Mouse (Mus musculus) liver, embryonic 14.5 days (tissue): Measurements from ENCODE around the gene Slc9a5.

Experiments
- CTCF ChIP-seq: IDR thresholded peaks from 2 replicates; pipeline ENCODE4 v1.5.1; 2016; ENCODE audit warnings: antibody characterized with exemption, low read depth, control low read depth
- EP300 ChIP-seq: IDR thresholded peaks from 2 replicates; pipeline ENCODE4 v1.6.1; 2016; ENCODE audit warnings: antibody characterized with exemption, low read depth

DNA sequence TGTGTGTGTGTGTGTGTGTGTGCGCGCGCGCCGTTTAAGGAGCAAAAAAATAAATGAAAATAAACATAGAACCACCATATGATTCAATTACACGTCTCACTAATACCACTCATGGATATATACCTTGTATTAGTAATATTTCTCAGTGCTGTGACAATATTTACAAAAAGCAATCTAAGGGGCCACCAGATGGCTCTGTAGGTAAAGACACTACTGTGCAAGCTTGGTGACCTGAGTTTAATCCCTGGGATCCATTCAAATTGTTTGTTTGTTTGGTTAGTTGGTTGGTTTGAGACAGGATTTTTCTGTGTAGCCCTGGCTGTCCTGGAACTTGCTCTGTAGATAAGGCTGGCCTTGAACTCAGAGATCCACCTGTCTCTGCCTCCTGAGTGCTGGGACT lies 61.3 kb downstream of the Slc9a5 start:
- no peak for TF ChIP-seq CTCF
- TF ChIP-seq EP300 = no peak
